ENCODE assay signal across 17 mouse cellular contexts in genomic region chr14:73180671-73181070, GRCm38 (mm10). TPM values are rescaled to one million over a fixed set of nuclear protein-coding genes. Genes with fewer than 3 reads are reported as not detected.
DNase-seq lines count a peak whose midpoint lies in the region; ATAC-seq and TF ChIP-seq lines count a peak whose summit lies in the region.
"Had no signal": no experiment of that assay in that cellular context is flagged by ENCODE, and none has a peak within 500 bp of the region (broad histone marks: within the 10 kb centered on the region; RNA-seq: fewer than 3 reads in every experiment).

No protein-coding gene starts in this region.

- no peak for TF ChIP-seq POLR2A in MEL (IDR thresholded peaks at IDR 0.05; ENCODE audit: control insufficient read depth in 1 of 2, insufficient read depth in 1 of 2, low read depth in 1 of 2, low read length in 2 of 2, poor library complexity in 1 of 2)

- H3K4me1 ChIP-seq in heart, embryonic 16.5 days (ENCODE audit: control insufficient read depth, insufficient read depth, low read length), result peaks cover 17% of the 10 kb centered on the region
- H3K4me1 ChIP-seq in MEL (ENCODE audit: control insufficient read depth in 1 of 2, insufficient read depth in 2 of 2, low read length in 2 of 2), result peaks cover under 1 to 14% of the 10 kb centered on the region in 2 experiments; a peak in 3 of 4 replicates

- H3K27me3 ChIP-seq in heart, embryonic 16.5 days (ENCODE audit: control insufficient read depth, insufficient read depth, low read length), result no peaks in the 10 kb centered on the region
- H3K27me3 ChIP-seq in MEL (ENCODE audit: control insufficient read depth in 1 of 2, insufficient read depth in 2 of 2, low read length in 2 of 2), result no peaks in the 10 kb centered on the region
- H3K27me3 ChIP-seq: forebrain, embryonic 15.5 days; liver, embryonic 12.5 days had no signal

- H3K9ac ChIP-seq in heart, embryonic 16.5 days (ENCODE audit: low read length), result no peak overlapping the region
- no peak overlapping the region for H3K9ac ChIP-seq in MEL (ENCODE audit: control insufficient read depth, low read depth, low read length, poor library complexity, severe bottlenecking)
- H3K9ac ChIP-seq: forebrain, embryonic 15.5 days; liver, embryonic 12.5 days had no signal

- TF ChIP-seq CTCF in MEL (IDR thresholded peaks at IDR 0.05 in 2 of 3, conservative IDR thresholded peaks at IDR 0.05 in 1 of 3; ENCODE audit: control insufficient read depth in 1 of 3, insufficient read depth in 1 of 3, low read depth in 2 of 3, low read length in 3 of 3, poor library complexity in 1 of 3, severe bottlenecking in 1 of 3), result no peak

- 62% methylated on average over 3 of the region's 3 CpGs for WGBS in heart, embryonic 16.5 days
- 13% methylated on average over 3 of the region's 3 CpGs for WGBS in macrophage (ENCODE audit: missing documents)

- no peak overlapping the region for H3K4me2 ChIP-seq in heart, embryonic 16.5 days (ENCODE audit: low read depth, low read length)
- H3K4me2 ChIP-seq: forebrain, embryonic 15.5 days; liver, embryonic 12.5 days had no signal

- H3K9me3 ChIP-seq in heart, embryonic 16.5 days (replicated peaks; ENCODE audit: control insufficient read depth, low read length), result peaks cover 5% of the 10 kb centered on the region
- no peaks in the 10 kb centered on the region for H3K9me3 ChIP-seq in MEL (replicated peaks; ENCODE audit: insufficient read depth, low read length)
- H3K9me3 ChIP-seq: liver, embryonic 12.5 days had no signal

- no peaks in the 10 kb centered on the region for H3K79me2 ChIP-seq in MEL (ENCODE audit: control insufficient read depth, insufficient read depth, low read length, poor library complexity)
- H3K79me2 ChIP-seq in macrophage (ENCODE audit: inconsistent target), result peaks cover 9% of the 10 kb centered on the region; the same call in 1 of the 2 replicates

- no peak for TF ChIP-seq RAD21 in MEL (IDR thresholded peaks at IDR 0.05; ENCODE audit: low read depth, low read length)

- H3K36me3 ChIP-seq in heart, embryonic 16.5 days (ENCODE audit: control insufficient read depth, insufficient read depth), result peaks cover 38% of the 10 kb centered on the region
- peaks cover 0 to 3% of the 10 kb centered on the region in 2 experiments; a peak in 2 of 4 replicates for H3K36me3 ChIP-seq in MEL (ENCODE audit: control insufficient read depth in 1 of 2, insufficient read depth in 2 of 2, low read length in 2 of 2)
- H3K36me3 ChIP-seq in macrophage (ENCODE audit: inconsistent target), result peaks cover 32% of the 10 kb centered on the region

- no peak for TF ChIP-seq EP300 in MEL (IDR thresholded peaks at IDR 0.05; ENCODE audit: low read depth in 1 of 2, low read length in 2 of 2)

- peak overlapping the region; percentile 18; the same call in 1 of the 2 replicates for H3K27ac ChIP-seq in heart, embryonic 16.5 days (ENCODE audit: low read length)
- H3K27ac ChIP-seq in MEL (ENCODE audit: control insufficient read depth, low read depth, low read length) (no peak overlapping the region), macrophage (peak overlapping the region; percentile 99)
- H3K27ac ChIP-seq: forebrain, embryonic 15.5 days had no signal

- no peak overlapping the region for H3K4me3 ChIP-seq in heart, embryonic 16.5 days (ENCODE audit: low read length)
- no peak overlapping the region for H3K4me3 ChIP-seq in MEL (ENCODE audit: control insufficient read depth in 1 of 2, insufficient read depth in 1 of 2, low read depth in 2 of 2, low read length in 2 of 2)
- H3K4me3 ChIP-seq in macrophage (ENCODE audit: inconsistent target), result no peak overlapping the region
- H3K4me3 ChIP-seq: erythroblast, embryonic 14.5 days; forebrain, embryonic 15.5 days; liver, embryonic 12.5 days had no signal

- DNase-seq in heart, adult 9 months (ENCODE audit: low spot score in 2 of 2), result no peak
- DNase-seq in 416B (ENCODE audit: low read depth) (peak; percentile 76), MEL (ENCODE audit: low read depth, low spot score) (peak; percentile 72)
- no peak for DNase-seq in adrenal gland, postnatal 4 days (ENCODE audit: low spot score in 2 of 2)
- no peak for DNase-seq in layer of hippocampus, adult 18-20 months (ENCODE audit: low spot score in 2 of 2)
- DNase-seq in thymus, postnatal 0 days (ENCODE audit: low spot score), result no peak
- DNase-seq: cerebellum, postnatal 25 days; heart, postnatal 14 days; kidney, adult 2 months; kidney, postnatal 25 days; spleen, adult 18-20 months; thymus, postnatal 25 days had no signal

- no peak for ATAC-seq in heart, embryonic 16.5 days (replicated peaks; ENCODE audit: extremely low read depth, insufficient read depth, low FRiP score)
- ATAC-seq: liver, embryonic 12.5 days had no signal

TF ChIP-seq in MEL, 35 proteins besides CTCF, POLR2A, EP300 and RAD21:
- TF ChIP-seq TAL1 (IDR thresholded peaks at IDR 0.05; ENCODE audit: low read length) (no peak), ZMIZ1 (IDR thresholded peaks at IDR 0.05; ENCODE audit: low read depth, low read length) (no peak), KAT2A (conservative IDR thresholded peaks at IDR 0.05; ENCODE audit: low read depth, low read length) (no peak), ZC3H11A (IDR thresholded peaks at IDR 0.05; ENCODE audit: low read depth, low read length) (no peak), TCF12 (IDR thresholded peaks at IDR 0.05; ENCODE audit: low read depth, low read length) (no peak), NELFE (IDR thresholded peaks at IDR 0.05; ENCODE audit: low read depth, low read length) (no peak), RCOR1 (IDR thresholded peaks at IDR 0.05; ENCODE audit: low read depth, low read length) (no peak), MAZ (IDR thresholded peaks at IDR 0.05; ENCODE audit: low read depth, low read length) (no peak), POLR2AphosphoS2 (IDR thresholded peaks at IDR 0.05; ENCODE audit: low read length) (no peak), POLR2AphosphoS5 (IDR thresholded peaks at IDR 0.05; ENCODE audit: borderline replicate concordance, low read depth, low read length) (no peak), SIN3A (IDR thresholded peaks at IDR 0.05; ENCODE audit: low read length) (no peak), USF1 (IDR thresholded peaks at IDR 0.05; ENCODE audit: low read depth, low read length) (no peak), HCFC1 (IDR thresholded peaks at IDR 0.05; ENCODE audit: low read depth, low read length) (no peak), MXI1 (IDR thresholded peaks at IDR 0.05; ENCODE audit: low read depth, low read length) (no peak), CHD1 (IDR thresholded peaks at IDR 0.05; ENCODE audit: low read depth, low read length) (no peak), TBP (IDR thresholded peaks at IDR 0.05; ENCODE audit: low read depth, low read length) (no peak), MAX (IDR thresholded peaks at IDR 0.05; ENCODE audit: low read length) (no peak), E2F4 (IDR thresholded peaks at IDR 0.05; ENCODE audit: borderline replicate concordance, low read depth, low read length) (no peak)
TF ChIP-seq in MEL: peak in this region for 0.

RNA-seq across cellular contexts. Expression of gene Lpar6, which starts 57.0 kb away (rescaled TPM):
- polyA plus RNA-seq in heart, embryonic 16.5 days (2015; fragmentation: Nextera tagmentation; extraction: Ambion mirVana), result 7.5 and 9.4 TPM in 2 replicates
- total RNA-seq in MEL (2012; rRNA removed), result not detected in 2 replicates
- polyA plus RNA-seq in MEL (2012; ENCODE audit: insufficient read depth in 1 of 2, insufficient read length in 2 of 2, low read depth in 1 of 2, low replicate concordance in 2 of 2, missing spikeins in 1 of 2) (not detected), macrophage (2018) (25.3 to 29.9 TPM (median 28.8 TPM) in 3 replicates)
- 100 to 1,000 TPM in 1 of 26 experiments, 10 to 100 TPM in 17, 1 to 10 TPM in 8; 2.1 to 123 (median 25.2) TPM for total RNA-seq in macrophage (2018; cell fraction: chromatin; rRNA removed)
- 10 to 100 TPM in 13 of 26 experiments, 1 to 10 TPM in 12, under 1 TPM in 1; 0.91 to 37.2 (median 9.2) TPM for total RNA-seq in macrophage (2018; cell fraction: cytosol; rRNA removed)
- total RNA-seq in macrophage (2018; cell fraction: nucleus; rRNA removed), result 100 to 1,000 TPM in 6 of 26 experiments, 10 to 100 TPM in 14, 1 to 10 TPM in 6; 2.7 to 224 (median 41.1) TPM
- 1 to 10 TPM; 6.2 to 6.9 TPM for total RNA-seq in adrenal gland, postnatal 4 days (2021)
- total RNA-seq in layer of hippocampus, adult 18-20 months (2021), result 1 to 10 TPM; 1.2 to 1.6 TPM
- 60.6 and 60.9 TPM in 2 replicates for polyA plus RNA-seq in thymus, postnatal 0 days (2015; fragmentation: Nextera tagmentation; extraction: Ambion mirVana)
- polyA plus RNA-seq: erythroblast, embryonic 14.5 days had no signal

RNA-seq across cellular contexts. Expression of gene Rcbtb2, which starts 57.8 kb away (rescaled TPM):
- polyA plus RNA-seq in heart, embryonic 16.5 days (2015; fragmentation: Nextera tagmentation; extraction: Ambion mirVana), result 62.2 and 77.3 TPM in 2 replicates
- 5.4 and 8.6 TPM in 2 replicates for total RNA-seq in MEL (2012; rRNA removed)
- polyA plus RNA-seq in MEL (2012; ENCODE audit: insufficient read depth in 1 of 2, insufficient read length in 2 of 2, low read depth in 1 of 2, low replicate concordance in 2 of 2, missing spikeins in 1 of 2), result 10 to 100 TPM in 1 of 2 experiments, not detected in 1; 13.8 TPM
- 100 to 1,000 TPM in 9 of 26 experiments, 10 to 100 TPM in 17; 10.1 to 399 (median 78.4) TPM for total RNA-seq in macrophage (2018; cell fraction: chromatin; rRNA removed)
- 100 to 1,000 TPM in 13 of 26 experiments, 10 to 100 TPM in 13; 30.9 to 230 (median 97.0) TPM for total RNA-seq in macrophage (2018; cell fraction: cytosol; rRNA removed)
- 100 to 1,000 TPM in 8 of 26 experiments, 10 to 100 TPM in 18; 16.4 to 314 (median 54.6) TPM for total RNA-seq in macrophage (2018; cell fraction: nucleus; rRNA removed)
- 214 to 549 TPM (median 282 TPM) in 3 replicates for polyA plus RNA-seq in macrophage (2018)
- 10 to 100 TPM; 47.0 to 48.8 TPM for total RNA-seq in adrenal gland, postnatal 4 days (2021)
- 10 to 100 TPM; 24.5 to 31.7 TPM for total RNA-seq in layer of hippocampus, adult 18-20 months (2021)
- polyA plus RNA-seq in thymus, postnatal 0 days (2015; fragmentation: Nextera tagmentation; extraction: Ambion mirVana), result 281 and 293 TPM in 2 replicates

Comparison
In these comparisons a context has a peak if more than half of its experiments do, and no peak if none do; other contexts are left out.
1. DNase-seq: peak in 416B (single experiment) and MEL (single experiment); none in heart, adult 9 months (0 of 2), adrenal gland, postnatal 4 days (0 of 2), layer of hippocampus, adult 18-20 months (0 of 2) and thymus, postnatal 0 days (single experiment).